Mouse (Mus musculus): Measurements from ENCODE around the gene Casc3.

DNA sequence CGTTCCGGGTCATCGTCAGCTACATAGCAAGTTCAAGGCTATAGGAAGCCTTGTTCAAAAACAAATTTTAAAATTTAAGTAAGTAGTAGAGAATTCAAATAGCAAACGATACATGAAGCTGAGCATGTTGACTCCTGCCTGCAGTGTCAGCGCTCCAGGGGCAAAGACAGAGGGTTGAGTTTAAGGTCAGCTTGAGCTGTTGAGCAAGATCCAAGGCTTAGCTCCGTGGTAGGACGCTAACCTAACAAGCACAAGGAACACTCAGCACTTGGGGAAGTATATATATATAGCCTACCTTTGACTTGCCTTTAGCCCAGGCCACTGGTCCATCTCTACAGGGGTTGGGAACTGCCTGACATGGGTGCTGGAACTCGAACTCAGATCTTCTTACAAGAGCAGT, 65.2 kb downstream of the Casc3 start:
- no peak for TF ChIP-seq GATA1 (IDR thresholded peaks at IDR 0.05; ENCODE audit: borderline replicate concordance, low read length)
- TF ChIP-seq FLI1 (IDR thresholded peaks at IDR 0.05; ENCODE audit: low read length), result no peak
